Mouse (Mus musculus) macrophage (primary cell): ENCODE measurements at regions not wholly inside any gene's neighbourhood (a gene's known extent, or its start where the extent isn't known, plus 50 kb on each side); places are given as distances from the start of the nearest gene placed in this dataset.

Experiments
- H3K27ac ChIP-seq: fragments of 350-480 bp; formaldehyde crosslinking; 2 replicates; pipeline ENCODE4 v1.9.0; 2021
- H3K36me3 ChIP-seq: fragments of 350-480 bp; formaldehyde crosslinking; 2 replicates; pipeline ENCODE4 v1.9.0; 2021; ENCODE audit errors: inconsistent target
- H3K4me3 ChIP-seq: fragments of 350-480 bp; formaldehyde crosslinking; 2 replicates; pipeline ENCODE4 v1.9.0; 2021; ENCODE audit errors: inconsistent target
- H3K79me2 ChIP-seq: fragments of 350-480 bp; formaldehyde crosslinking; 2 replicates; pipeline ENCODE4 v1.9.0; 2021; ENCODE audit errors: inconsistent target
- WGBS: methylation state at CpG from one replicate; pipeline ENCODE4 v1.1.7; 2026; ENCODE audit warnings: inconsistent platforms; ENCODE audit not compliant: missing documents; 5-methylcytosine and 5-hydroxymethylcytosine counted together

GRCm38 (mm10) chr8:126860630-126861029, 85.0 kb downstream of the Tomm20 start:
- Histone ChIP-seq H3K27ac (no peak overlapping the region), H3K79me2 (no peaks in the 10 kb centered on the region), H3K36me3 (no peaks in the 10 kb centered on the region), H3K4me3 (no peak overlapping the region)
- WGBS, result 100% methylated on average over 5 of the region's 7 CpGs

GRCm38 (mm10) chr8:126859706-126860424, 85.8 kb downstream of the Tomm20 start:
- H3K79me2 ChIP-seq, result no peaks in the 10 kb centered on the region
- no peaks in the 10 kb centered on the region for H3K36me3 ChIP-seq
- H3K27ac ChIP-seq, result no peak overlapping the region
- H3K4me3 ChIP-seq, result no peak overlapping the region
- 96% methylated on average over 5 of the region's 5 CpGs for WGBS

GRCm38 (mm10) chr8:126857307-126858203, 88.1 kb downstream of the Tomm20 start:
- no peak overlapping the region for H3K4me3 ChIP-seq

GRCm38 (mm10) chr8:126855914-126856313, 89.7 kb downstream of the Tomm20 start:
- no peaks in the 10 kb centered on the region for H3K79me2 ChIP-seq
- H3K36me3 ChIP-seq, result no peaks in the 10 kb centered on the region
- H3K4me3 ChIP-seq, result no peak overlapping the region
- WGBS, result 26% methylated on average over 5 of the region's 5 CpGs
- peak overlapping the region; percentile 33; the same call in 1 of the 2 replicates for H3K27ac ChIP-seq

More at GRCm38 (mm10) chr8:126857307-126858203, 88.1 kb downstream of the Tomm20 start:
- Histone ChIP-seq H3K79me2 (no peaks in the 10 kb centered on the region), H3K27ac (no peak overlapping the region; the same call in 1 of the 2 replicates), H3K36me3 (no peaks in the 10 kb centered on the region)
- WGBS, result 55% methylated on average over 13 of the region's 13 CpGs

- no peak overlapping the region for H3K4me3 ChIP-seq
- H3K79me2 ChIP-seq, result no peaks in the 10 kb centered on the region
- 0 out of 2 replicates have a peak overlapping the region, but pooled peaks have one; percentile 4 for H3K27ac ChIP-seq
- H3K36me3 ChIP-seq, result no peaks in the 10 kb centered on the region
- 87% methylated on average over 2 of the region's 2 CpGs for WGBS
Observed at GRCm38 (mm10) chr8:126855056-126855609, 90.5 kb downstream of the Tomm20 start.

GRCm38 (mm10) chr8:126854121-126855055, 91.3 kb downstream of the Tomm20 start:
- H3K79me2 ChIP-seq, result no peaks in the 10 kb centered on the region
- no peak overlapping the region for H3K4me3 ChIP-seq
- H3K27ac ChIP-seq, result peak overlapping the region; percentile 100
- H3K36me3 ChIP-seq, result no peaks in the 10 kb centered on the region
- WGBS, result 92% methylated on average over 20 of the region's 22 CpGs

- no peak overlapping the region for H3K4me3 ChIP-seq
- no peaks in the 10 kb centered on the region for H3K79me2 ChIP-seq
- peak overlapping the region; percentile 100 for H3K27ac ChIP-seq
- WGBS, result 25% methylated on average over 9 of the region's 10 CpGs
- no peaks in the 10 kb centered on the region for H3K36me3 ChIP-seq
Observed at GRCm38 (mm10) chr8:126852663-126853390, 92.8 kb downstream of the Tomm20 start.

GRCm38 (mm10) chr8:126852184-126852583, 93.5 kb downstream of the Tomm20 start:
- 11% methylated on average over 5 of the region's 5 CpGs for WGBS

GRCm38 (mm10) chr8:126851780-126852179, 93.9 kb downstream of the Tomm20 start:
- peak overlapping the region; percentile 100 for H3K27ac ChIP-seq
- no peaks in the 10 kb centered on the region for H3K79me2 ChIP-seq
- WGBS, result 67% methylated on average over 3 of the region's 3 CpGs
- no peaks in the 10 kb centered on the region for H3K36me3 ChIP-seq
- no peak overlapping the region for H3K4me3 ChIP-seq

More at GRCm38 (mm10) chr8:126852184-126852583, 93.5 kb downstream of the Tomm20 start:
- Histone ChIP-seq H3K79me2 (no peaks in the 10 kb centered on the region), H3K4me3 (no peak overlapping the region), H3K27ac (peak overlapping the region; percentile 100), H3K36me3 (no peaks in the 10 kb centered on the region)

GRCm38 (mm10) chr8:126850189-126850535, 95.5 kb downstream of the Tomm20 start:
- Histone ChIP-seq H3K27ac (peak overlapping the region; percentile 100), H3K4me3 (no peak overlapping the region), H3K36me3 (no peaks in the 10 kb centered on the region), H3K79me2 (no peaks in the 10 kb centered on the region)
- 0% methylated on average over 1 of the region's 1 CpGs for WGBS

- H3K27ac ChIP-seq, result peak overlapping the region; percentile 100
- no peaks in the 10 kb centered on the region for H3K79me2 ChIP-seq
- 0% methylated on average over 9 of the region's 9 CpGs for WGBS
- no peaks in the 10 kb centered on the region for H3K36me3 ChIP-seq
- no peak overlapping the region for H3K4me3 ChIP-seq
Observed at GRCm38 (mm10) chr8:126849411-126850188, 96.0 kb downstream of the Tomm20 start.

- no peak overlapping the region for H3K4me3 ChIP-seq
- no peaks in the 10 kb centered on the region for H3K79me2 ChIP-seq
- peak overlapping the region; percentile 100 for H3K27ac ChIP-seq
- no peaks in the 10 kb centered on the region for H3K36me3 ChIP-seq
- WGBS, result 49% methylated on average over 13 of the region's 13 CpGs
Observed at GRCm38 (mm10) chr8:126848369-126849105, 97.1 kb downstream of the Tomm20 start.
